Mouse (Mus musculus) kidney, adult 11 months (tissue): ENCODE results near the gene Cemip2.
"Not testable (repeated sequence)": the region's sequence is repeated elsewhere in the genome, so short reads cannot be mapped to it uniquely, and the experiment has no call there.

Source experiments
- DNase-seq: peaks from one replicate; pipeline ENCODE4 v3.0.0; 2022

Gene Cemip2

GRCm38 (mm10) chr19:21866756-21867155 is 88.6 kb downstream of the Cemip2 start:
- not testable (repeated sequence) for DNase-seq

- DNase-seq = no peak
These were observed 90.3 kb downstream of the Cemip2 start for GRCm38 (mm10) chr19:21868471-21868870.

- peak; percentile 71 for DNase-seq
These were observed 104.2 kb downstream of the Cemip2 start for GRCm38 (mm10) chr19:21882110-21882940.

GRCm38 (mm10) chr19:21883053-21883452 is 104.9 kb downstream of the Cemip2 start:
- no peak for DNase-seq

GRCm38 (mm10) chr19:21883922-21884321 is 105.8 kb downstream of the Cemip2 start:
- DNase-seq = no peak

- no peak for DNase-seq
These were observed 106.2 kb downstream of the Cemip2 start for GRCm38 (mm10) chr19:21884385-21884784.

GRCm38 (mm10) chr19:21886166-21886657 is 108.1 kb downstream of the Cemip2 start:
- no peak for DNase-seq

- no peak for DNase-seq
These were observed 112.6 kb downstream of the Cemip2 start for GRCm38 (mm10) chr19:21890699-21891098.

GRCm38 (mm10) chr19:21894792-21895191 is 116.7 kb downstream of the Cemip2 start:
- DNase-seq = no peak

GRCm38 (mm10) chr19:21895540-21895939 is 117.4 kb downstream of the Cemip2 start:
- DNase-seq = no peak

GRCm38 (mm10) chr19:21897122-21897827 is 119.1 kb downstream of the Cemip2 start:
- peak; percentile 53 for DNase-seq

- DNase-seq = no peak
These were observed 120.1 kb downstream of the Cemip2 start for GRCm38 (mm10) chr19:21898015-21898939.
